Mouse (Mus musculus) CH12.LX (cell line): ENCODE measurements at regions not wholly inside any gene's neighbourhood (a gene's known extent, or its start where the extent isn't known, plus 50 kb on each side); places are given as distances from the start of the nearest gene placed in this dataset.

Source experiments
- DNase-seq: peaks from one replicate; pipeline ENCODE4 v3.0.0-alpha.2; 2013; ENCODE audit errors: extremely low read depth
- H3K27ac ChIP-seq: 2 replicates; pipeline ENCODE4 v1.5.1; 2012; ENCODE audit warnings: low read depth, mild to moderate bottlenecking, control low read depth, moderate library complexity; ENCODE audit not compliant: insufficient read depth
- H3K27me3 ChIP-seq: replicated peaks from 2 replicates; pipeline ENCODE3; 2012; ENCODE audit warnings: inconsistent platforms
- H3K36me3 ChIP-seq, 2 experiments: replicated peaks in 1 of 2; 2 replicates each; pipeline versions ENCODE3 to v1.6.1; 2012; ENCODE audit warnings: inconsistent platforms in 1 of 2, low read length in 1 of 2, mild to moderate bottlenecking in 1 of 2, mixed read lengths in 1 of 2, moderate library complexity in 1 of 2; ENCODE audit not compliant: control insufficient read depth in 1 of 2, insufficient read depth in 1 of 2
- H3K4me1 ChIP-seq, 2 experiments: 2 replicates each; pipeline ENCODE4 v1.6.1; 2012; ENCODE audit warnings: inconsistent platforms in 1 of 2, moderate library complexity in 1 of 2; ENCODE audit not compliant: insufficient read depth in 2 of 2, control insufficient read depth in 1 of 2
- H3K4me2 ChIP-seq: 2 replicates; pipeline ENCODE4 v1.6.1; 2012; ENCODE audit warnings: low read depth, mild to moderate bottlenecking, control low read depth; ENCODE audit not compliant: poor library complexity, insufficient read depth, severe bottlenecking
- H3K4me3 ChIP-seq, 3 experiments: fragments of 150-350 bp in 1 of 3; sonication (generic) in 1 of 3; replicated peaks in 1 of 3; 2 replicates each; pipeline versions ENCODE3 to v1.5.1; 2011 to 2012; ENCODE audit warnings: low read depth in 2 of 3, low read length in 2 of 3, mild to moderate bottlenecking in 2 of 3, moderate library complexity in 2 of 3, control low read depth in 1 of 3, improper control_type of control experiment in 1 of 3, inconsistent platforms in 1 of 3, mixed read lengths in 1 of 3; ENCODE audit not compliant: poor library complexity in 1 of 3
- H3K79me2 ChIP-seq: replicated peaks from 2 replicates; pipeline ENCODE4 v1.6.1; 2012; ENCODE audit warnings: mild to moderate bottlenecking, moderate library complexity; ENCODE audit not compliant: control insufficient read depth, poor library complexity, insufficient read depth, severe bottlenecking; ENCODE audit errors: extremely low read depth
- H3K9ac ChIP-seq: 2 replicates; pipeline ENCODE4 v1.6.1; 2012; ENCODE audit warnings: low read depth, mild to moderate bottlenecking, control low read depth, moderate library complexity; ENCODE audit not compliant: insufficient read depth
- H3K9me3 ChIP-seq: replicated peaks from 2 replicates; pipeline ENCODE3; 2012; ENCODE audit warnings: low read length, inconsistent platforms, mixed read lengths
- BHLHE40 ChIP-seq: IDR thresholded peaks from 2 replicates; pipeline ENCODE4 v1.6.1; 2011; ENCODE audit warnings: mild to moderate bottlenecking, low read depth, low read length, improper control_type of control experiment
- CHD1 ChIP-seq: IDR thresholded peaks from 2 replicates; pipeline ENCODE4 v1.6.1; 2012; ENCODE audit warnings: low read depth, low read length, improper control_type of control experiment, inconsistent platforms
- CTCF ChIP-seq, 2 experiments: IDR thresholded peaks in 1 of 2; conservative IDR thresholded peaks in 1 of 2; 2 replicates each; pipeline ENCODE4 v1.5.1; 2011 to 2012; ENCODE audit warnings: low read depth in 2 of 2, low read length in 2 of 2, improper control_type of control experiment in 1 of 2, inconsistent platforms in 1 of 2, mild to moderate bottlenecking in 1 of 2, moderate library complexity in 1 of 2
- E2F4 ChIP-seq: IDR thresholded peaks from 2 replicates; pipeline ENCODE4 v1.6.1; 2011; ENCODE audit warnings: low read depth, low read length, improper control_type of control experiment; ENCODE audit not compliant: insufficient replicate concordance
- ELF1 ChIP-seq: IDR thresholded peaks from 2 replicates; pipeline ENCODE4 v1.6.1; 2014; ENCODE audit warnings: low read depth, mild to moderate bottlenecking, inconsistent platforms, low read length, improper control_type of control experiment
- ETS1 ChIP-seq: conservative IDR thresholded peaks from 2 replicates; pipeline ENCODE4 v1.6.1; 2012; ENCODE audit warnings: low read depth, mild to moderate bottlenecking, inconsistent platforms, low read length, improper control_type of control experiment, moderate library complexity
- GABPA ChIP-seq: IDR thresholded peaks from 2 replicates; pipeline ENCODE4 v1.6.1; 2012; ENCODE audit warnings: low read depth, low read length, improper control_type of control experiment, inconsistent platforms; ENCODE audit not compliant: insufficient replicate concordance
- HCFC1 ChIP-seq: IDR thresholded peaks from 2 replicates; pipeline ENCODE4 v1.6.1; 2012; ENCODE audit warnings: low read depth, mild to moderate bottlenecking, inconsistent platforms, low read length, improper control_type of control experiment
- IRF4 ChIP-seq: IDR thresholded peaks from 2 replicates; pipeline ENCODE4 v1.6.1; 2014; ENCODE audit warnings: low read depth, mild to moderate bottlenecking, inconsistent platforms, low read length, improper control_type of control experiment
- MAFK ChIP-seq: IDR thresholded peaks from 2 replicates; pipeline ENCODE4 v1.6.1; 2011; ENCODE audit warnings: low read length, improper control_type of control experiment; ENCODE audit not compliant: insufficient replicate concordance
- MAX ChIP-seq: IDR thresholded peaks from 2 replicates; pipeline ENCODE4 v1.6.1; 2011; ENCODE audit warnings: low read length, improper control_type of control experiment
- MEF2A ChIP-seq: IDR thresholded peaks from 2 replicates; pipeline ENCODE4 v1.6.1; 2014; ENCODE audit warnings: low read depth, mild to moderate bottlenecking, inconsistent platforms, low read length, improper control_type of control experiment, borderline replicate concordance
- POLR2A ChIP-seq: IDR thresholded peaks from 2 replicates; pipeline ENCODE4 v1.6.1; 2011; ENCODE audit warnings: low read depth, mild to moderate bottlenecking, improper control_type of control experiment, low read length
- RAD21 ChIP-seq: IDR thresholded peaks from 2 replicates; pipeline ENCODE4 v1.6.1; 2011; ENCODE audit warnings: low read depth, mild to moderate bottlenecking, low read length, improper control_type of control experiment, moderate library complexity
- SIN3A ChIP-seq: IDR thresholded peaks from 2 replicates; pipeline ENCODE4 v1.6.1; 2012; ENCODE audit warnings: low read length, improper control_type of control experiment, inconsistent platforms
- SMC3 ChIP-seq: IDR thresholded peaks from 2 replicates; pipeline ENCODE4 v1.6.1; 2011; ENCODE audit warnings: low read depth, low read length, improper control_type of control experiment
- TBP ChIP-seq: conservative IDR thresholded peaks from 2 replicates; pipeline ENCODE4 v1.6.1; 2011; ENCODE audit warnings: low read depth, low read length, improper control_type of control experiment
- TCF12 ChIP-seq: IDR thresholded peaks from 2 replicates; pipeline ENCODE4 v1.6.1; 2014; ENCODE audit warnings: low read depth, mild to moderate bottlenecking, inconsistent platforms, low read length, improper control_type of control experiment
- UBTF ChIP-seq: IDR thresholded peaks from 2 replicates; pipeline ENCODE4 v1.6.1; 2012; ENCODE audit warnings: low read depth, mild to moderate bottlenecking, inconsistent platforms, low read length, improper control_type of control experiment, moderate library complexity
- ZC3H11A ChIP-seq: IDR thresholded peaks from 2 replicates; pipeline ENCODE4 v1.6.1; 2012; ENCODE audit warnings: low read depth, mild to moderate bottlenecking, inconsistent platforms, low read length, improper control_type of control experiment
- ZKSCAN1 ChIP-seq: IDR thresholded peaks from 2 replicates; pipeline ENCODE4 v1.6.1; 2012; ENCODE audit warnings: low read depth, inconsistent platforms, low read length, improper control_type of control experiment, borderline replicate concordance
- ZMIZ1 ChIP-seq: IDR thresholded peaks from 2 replicates; pipeline ENCODE4 v1.6.1; 2012; ENCODE audit warnings: low read depth, mild to moderate bottlenecking, inconsistent platforms, low read length, improper control_type of control experiment
- ZNF384 ChIP-seq: IDR thresholded peaks from 2 replicates; pipeline ENCODE4 v1.6.1; 2012; ENCODE audit warnings: low read depth, low read length, improper control_type of control experiment, inconsistent platforms
- dilution Hi-C: fragments of 300-500 bp; cut with MboI; formaldehyde crosslinking; loops from 2 replicates; pipeline ENCODE4 v1.14.3; 2020; ENCODE audit warnings: low sequenced_read_pairs; ENCODE audit not compliant: extremely low pct_unique_long_range_greater_than_20kb, extremely low pct_ligation_motif_present
- in situ Hi-C: fragments of 300-500 bp; cut with MboI; formaldehyde crosslinking; loops from 3 replicates; pipeline ENCODE4 v1.14.3; 2019; ENCODE audit warnings: low sequenced_read_pairs, low pct_ligation_motif_present, low pct_unique_long_range_greater_than_20kb, mixed read lengths

GRCm38 (mm10) chr3:51158449-51158848, 65.8 kb upstream of the Noct start:
- no peak overlapping the region for H3K27ac ChIP-seq
- H3K27me3 ChIP-seq = no peaks in the 10 kb centered on the region
- no peak for DNase-seq
- no peak overlapping the region for H3K4me2 ChIP-seq
- no peaks in the 10 kb centered on the region for H3K9me3 ChIP-seq
- TF ChIP-seq ELF1 (no peak), MAFK (no peak), ZKSCAN1 (no peak), ZMIZ1 (no peak), GABPA (no peak), ZC3H11A (no peak), E2F4 (no peak), POLR2A (no peak), HCFC1 (no peak), TBP (no peak), RAD21 (no peak), SMC3 (no peak), IRF4 (no peak), BHLHE40 (no peak), MEF2A (no peak), CTCF (conservative IDR thresholded peaks at IDR 0.05 in 1 of 2, IDR thresholded peaks at IDR 0.05 in 1 of 2; ENCODE audit: low read depth in 2 of 2, low read length in 2 of 2) (no peak), UBTF (no peak)
- H3K4me3 ChIP-seq = no peak overlapping the region
- no peaks in the 10 kb centered on the region for H3K4me1 ChIP-seq
- dilution Hi-C loops = no loop called here
- no peak overlapping the region for H3K9ac ChIP-seq
- H3K79me2 ChIP-seq = no peaks in the 10 kb centered on the region
- in situ Hi-C loops = no loop called here
- no peaks in the 10 kb centered on the region for H3K36me3 ChIP-seq

GRCm38 (mm10) chr3:51159322-51159721, 64.9 kb upstream of the Noct start:
- no peak for DNase-seq
- Histone ChIP-seq H3K36me3 (no peaks in the 10 kb centered on the region), H3K4me1 (no peaks in the 10 kb centered on the region), H3K27ac (no peak overlapping the region), H3K4me3 (no peak overlapping the region), H3K27me3 (no peaks in the 10 kb centered on the region), H3K9ac (no peak overlapping the region), H3K79me2 (no peaks in the 10 kb centered on the region), H3K4me2 (no peak overlapping the region), H3K9me3 (no peaks in the 10 kb centered on the region)
- TF ChIP-seq POLR2A (no peak), HCFC1 (no peak), ZC3H11A (no peak), E2F4 (no peak), MAX (no peak), TCF12 (no peak), ETS1 (no peak), CTCF (conservative IDR thresholded peaks at IDR 0.05 in 1 of 2, IDR thresholded peaks at IDR 0.05 in 1 of 2; ENCODE audit: low read depth in 2 of 2, low read length in 2 of 2) (no peak), CHD1 (no peak), SIN3A (no peak), ZNF384 (no peak)
- in situ Hi-C loops = no loop called here
- dilution Hi-C loops = no loop called here
